Mouse (Mus musculus): ENCODE measurements at regions not wholly inside any gene's neighbourhood (a gene's known extent, or its start where the extent isn't known, plus 50 kb on each side); places are given as distances from the start of the nearest gene placed in this dataset.
"Not testable (repeated sequence)": the region's sequence is repeated elsewhere in the genome, so short reads cannot be mapped to it uniquely, and the experiment has no call there.

GRCm38 (mm10) chr8:113916649-113917048, 68.1 kb upstream of the Adamts18 start:
- no peak for DNase-seq (ENCODE audit: low spot score)

GRCm38 (mm10) chr8:113917197-113917596, 68.7 kb upstream of the Adamts18 start:
- DNase-seq (ENCODE audit: low spot score) = no peak

GRCm38 (mm10) chr8:113920306-113920705, 71.8 kb upstream of the Adamts18 start:
- no peak for DNase-seq (ENCODE audit: low spot score)

GRCm38 (mm10) chr8:113923381-113923780, 74.8 kb upstream of the Adamts18 start:
- DNase-seq (ENCODE audit: low spot score) = no peak

- DNase-seq (ENCODE audit: low spot score) = no peak
These were observed 105.2 kb upstream of the Adamts18 start for GRCm38 (mm10) chr8:113953721-113954120.

GRCm38 (mm10) chr8:113956439-113957043, 108.0 kb upstream of the Adamts18 start:
- no peak for DNase-seq (ENCODE audit: low spot score)

GRCm38 (mm10) chr8:113957821-113958220, 109.3 kb upstream of the Adamts18 start:
- DNase-seq (ENCODE audit: low spot score) = no peak

GRCm38 (mm10) chr8:113975810-113976209, 127.3 kb upstream of the Adamts18 start:
- DNase-seq (ENCODE audit: low spot score) = no peak

- DNase-seq (ENCODE audit: low spot score) = no peak
These were observed 128.1 kb upstream of the Adamts18 start for GRCm38 (mm10) chr8:113976626-113977025.

- DNase-seq (ENCODE audit: low spot score) = no peak
These were observed 128.5 kb upstream of the Adamts18 start for GRCm38 (mm10) chr8:113977072-113977471.

- DNase-seq (ENCODE audit: low spot score) = no peak
These were observed 130.4 kb upstream of the Adamts18 start for GRCm38 (mm10) chr8:113978946-113979345.

GRCm38 (mm10) chr8:113979837-113980236, 131.3 kb upstream of the Adamts18 start:
- no peak for DNase-seq (ENCODE audit: low spot score)

- no peak for DNase-seq (ENCODE audit: low spot score)
These were observed 132.8 kb upstream of the Adamts18 start for GRCm38 (mm10) chr8:113981339-113981738.

GRCm38 (mm10) chr8:113984845-113985244, 136.3 kb upstream of the Adamts18 start:
- peak; percentile 34 for DNase-seq (ENCODE audit: low spot score)

GRCm38 (mm10) chr8:113985471-113985870, 136.9 kb upstream of the Adamts18 start:
- DNase-seq (ENCODE audit: low spot score) = no peak

GRCm38 (mm10) chr8:113985948-113986347, 137.4 kb upstream of the Adamts18 start:
- no peak for DNase-seq (ENCODE audit: low spot score)

- no peak for DNase-seq (ENCODE audit: low spot score)
These were observed 142.2 kb upstream of the Adamts18 start for GRCm38 (mm10) chr8:113990718-113991117.

- DNase-seq (ENCODE audit: low spot score) = no peak
These were observed 134.5 kb upstream of the Nudt7 start for GRCm38 (mm10) chr8:113998881-113999280.

GRCm38 (mm10) chr8:114001674-114002073, 131.7 kb upstream of the Nudt7 start:
- no peak for DNase-seq (ENCODE audit: low spot score)

GRCm38 (mm10) chr8:114004436-114004835, 128.9 kb upstream of the Nudt7 start:
- no peak for DNase-seq (ENCODE audit: low spot score)

- DNase-seq (ENCODE audit: low spot score) = no peak
These were observed 126.8 kb upstream of the Nudt7 start for GRCm38 (mm10) chr8:114006587-114006986.

- DNase-seq (ENCODE audit: low spot score) = no peak
These were observed 126.3 kb upstream of the Nudt7 start for GRCm38 (mm10) chr8:114007103-114007502.

- DNase-seq (ENCODE audit: low spot score) = no peak
These were observed 115.0 kb upstream of the Nudt7 start for GRCm38 (mm10) chr8:114018364-114018763.

GRCm38 (mm10) chr8:114030141-114030540, 103.2 kb upstream of the Nudt7 start:
- DNase-seq (ENCODE audit: low spot score) = not testable (repeated sequence)

All from urinary bladder, adult 2 months (tissue).